Mouse (Mus musculus): ENCODE measurements around the gene Grin2a.

GRCm38 (mm10) chr16:9857758-9858157, 137.6 kb downstream of the Grin2a start:
- TF ChIP-seq ZC3H11A (IDR thresholded peaks at IDR 0.05; ENCODE audit: low read depth, low read length) (no peak), EP300 (IDR thresholded peaks at IDR 0.05; ENCODE audit: low read depth in 1 of 2, low read length in 2 of 2) (no peak), CTCF (IDR thresholded peaks at IDR 0.05 in 2 of 3, conservative IDR thresholded peaks at IDR 0.05 in 1 of 3; ENCODE audit: control insufficient read depth in 1 of 3, insufficient read depth in 1 of 3, low read depth in 2 of 3, low read length in 3 of 3, poor library complexity in 1 of 3, severe bottlenecking in 1 of 3) (no peak), MAX (IDR thresholded peaks at IDR 0.05; ENCODE audit: low read length) (no peak), TAL1 (IDR thresholded peaks at IDR 0.05; ENCODE audit: low read length) (no peak), USF2 (IDR thresholded peaks at IDR 0.05; ENCODE audit: borderline replicate concordance in 1 of 2, insufficient read depth in 1 of 2, low read depth in 1 of 2, low read length in 2 of 2) (no peak), CHD1 (IDR thresholded peaks at IDR 0.05; ENCODE audit: low read depth, low read length) (no peak), ZKSCAN1 (IDR thresholded peaks at IDR 0.05; ENCODE audit: low read depth, low read length) (no peak), POLR2A (IDR thresholded peaks at IDR 0.05; ENCODE audit: control insufficient read depth in 1 of 2, insufficient read depth in 1 of 2, low read depth in 1 of 2, low read length in 2 of 2, poor library complexity in 1 of 2) (no peak)

Data from MEL (cell line).